Mouse (Mus musculus): ENCODE data around the gene Ifrd2.

GRCm38 (mm10) chr9:107553541-107554318, 33.7 kb upstream of the Ifrd2 start:
- TF ChIP-seq FOSL1 (IDR thresholded peaks at IDR 0.05; ENCODE audit: insufficient read depth, low read length, poor library complexity, severe bottlenecking) (no peak), CTCF (IDR thresholded peaks at IDR 0.05; ENCODE audit: control insufficient read depth, insufficient read depth, insufficient read length) (no peak), CEBPB (IDR thresholded peaks at IDR 0.05; ENCODE audit: low read depth) (no peak), MAX (IDR thresholded peaks at IDR 0.05) (no peak), MYOG (IDR thresholded peaks at IDR 0.05; ENCODE audit: control insufficient read depth, extremely low read depth, insufficient read length) (no peak), USF1 (IDR thresholded peaks at IDR 0.05; ENCODE audit: low read depth) (no peak), MYOD1 (IDR thresholded peaks at IDR 0.05; ENCODE audit: control insufficient read depth, insufficient read length, low read depth) (no peak)
